Mouse (Mus musculus): ENCODE results near the gene Mcat. TPM values are rescaled to one million over a fixed set of nuclear protein-coding genes. Genes with fewer than 3 reads are reported as not detected.

The Mcat gene
- polyA plus RNA-seq, 1 experiment from 2014 or later, result 44.9 TPM

GRCm38 (mm10) chr15:83572132-83572531 is 8.5 kb upstream of the Mcat start:
- 84% methylated on average over 4 of the region's 4 CpGs for WGBS
- DNase-seq (ENCODE audit: low spot score) (no peak), ATAC-seq (ENCODE audit: insufficient number of reproducible peaks, low FRiP score, low TSS enrichment, low read depth) (no peak)
- no peaks in the 10 kb centered on the region for H3K4me1 ChIP-seq (ENCODE audit: control insufficient read depth, insufficient read depth, low read length)
- no peak overlapping the region for H3K27ac ChIP-seq (replicated peaks; ENCODE audit: low read depth, low read length)
- H3K9ac ChIP-seq (ENCODE audit: low read length), result no peak overlapping the region
- H3K27me3 ChIP-seq (ENCODE audit: control insufficient read depth, insufficient read depth, low read length), result no peaks in the 10 kb centered on the region
- H3K4me2 ChIP-seq (ENCODE audit: low read depth, severe bottlenecking), result no peak overlapping the region
- peaks cover 8% of the 10 kb centered on the region; the same call in 1 of the 2 replicates for H3K36me3 ChIP-seq (ENCODE audit: control insufficient read depth, insufficient read depth, low read length)
- H3K9me3 ChIP-seq (ENCODE audit: control insufficient read depth, low read length), result no peaks in the 10 kb centered on the region
- no peak overlapping the region for H3K4me3 ChIP-seq (ENCODE audit: low read depth, low read length)

- no peak overlapping the region for H3K27ac ChIP-seq (replicated peaks; ENCODE audit: low read depth, low read length)
- ATAC-seq (ENCODE audit: insufficient number of reproducible peaks, low FRiP score, low TSS enrichment, low read depth) (no peak), DNase-seq (ENCODE audit: low spot score) (no peak)
- H3K4me3 ChIP-seq (ENCODE audit: low read depth, low read length), result no peak overlapping the region
- WGBS, result 84% methylated on average over 5 of the region's 5 CpGs
- peaks cover 8% of the 10 kb centered on the region; the same call in 1 of the 2 replicates for H3K36me3 ChIP-seq (ENCODE audit: control insufficient read depth, insufficient read depth, low read length)
- H3K27me3 ChIP-seq (ENCODE audit: control insufficient read depth, insufficient read depth, low read length), result no peaks in the 10 kb centered on the region
- H3K9ac ChIP-seq (ENCODE audit: low read length), result no peak overlapping the region
- no peak overlapping the region for H3K4me2 ChIP-seq (ENCODE audit: low read depth, severe bottlenecking)
- no peaks in the 10 kb centered on the region for H3K9me3 ChIP-seq (ENCODE audit: control insufficient read depth, low read length)
- no peaks in the 10 kb centered on the region for H3K4me1 ChIP-seq (ENCODE audit: control insufficient read depth, insufficient read depth, low read length)
Observed at GRCm38 (mm10) chr15:83571636-83572035, 8.0 kb upstream of the Mcat start.

- H3K4me1 ChIP-seq (ENCODE audit: control insufficient read depth, insufficient read depth, low read length), result no peaks in the 10 kb centered on the region
- no peak overlapping the region for H3K4me3 ChIP-seq (ENCODE audit: low read depth, low read length)
- ATAC-seq (ENCODE audit: insufficient number of reproducible peaks, low FRiP score, low TSS enrichment, low read depth), result no peak
- no peak overlapping the region for H3K4me2 ChIP-seq (ENCODE audit: low read depth, severe bottlenecking)
- H3K27me3 ChIP-seq (ENCODE audit: control insufficient read depth, insufficient read depth, low read length), result no peaks in the 10 kb centered on the region
- DNase-seq (ENCODE audit: low spot score), result no peak
- no peak overlapping the region for H3K9ac ChIP-seq (ENCODE audit: low read length)
- WGBS, result 65% methylated on average over 2 of the region's 2 CpGs
- H3K9me3 ChIP-seq (ENCODE audit: control insufficient read depth, low read length), result no peaks in the 10 kb centered on the region
- peaks cover 5% of the 10 kb centered on the region; the same call in 1 of the 2 replicates for H3K36me3 ChIP-seq (ENCODE audit: control insufficient read depth, insufficient read depth, low read length)
- no peak overlapping the region for H3K27ac ChIP-seq (replicated peaks; ENCODE audit: low read depth, low read length)
Observed at GRCm38 (mm10) chr15:83570641-83571040, 7.1 kb upstream of the Mcat start.

- Histone ChIP-seq H3K27me3 (ENCODE audit: control insufficient read depth, insufficient read depth, low read length) (no peaks in the 10 kb centered on the region), H3K9ac (ENCODE audit: low read length) (no peak overlapping the region), H3K9me3 (ENCODE audit: control insufficient read depth, low read length) (no peaks in the 10 kb centered on the region), H3K4me1 (ENCODE audit: control insufficient read depth, insufficient read depth, low read length) (no peaks in the 10 kb centered on the region), H3K36me3 (ENCODE audit: control insufficient read depth, insufficient read depth, low read length) (peaks cover 4% of the 10 kb centered on the region; the same call in 1 of the 2 replicates), H3K4me2 (ENCODE audit: low read depth, severe bottlenecking) (no peak overlapping the region), H3K27ac (replicated peaks; ENCODE audit: low read depth, low read length) (no peak overlapping the region), H3K4me3 (ENCODE audit: low read depth, low read length) (no peak overlapping the region)
- DNase-seq (ENCODE audit: low spot score) (no peak), ATAC-seq (ENCODE audit: insufficient number of reproducible peaks, low FRiP score, low TSS enrichment, low read depth) (no peak)
- 54% methylated on average over 11 of the region's 11 CpGs for WGBS
Observed at GRCm38 (mm10) chr15:83569682-83570081, 6.1 kb upstream of the Mcat start.

GRCm38 (mm10) chr15:83568544-83568943 is 5.0 kb upstream of the Mcat start:
- ATAC-seq (ENCODE audit: insufficient number of reproducible peaks, low FRiP score, low TSS enrichment, low read depth) (no peak), DNase-seq (ENCODE audit: low spot score) (no peak)
- Histone ChIP-seq H3K4me1 (ENCODE audit: control insufficient read depth, insufficient read depth, low read length) (peaks cover 6% of the 10 kb centered on the region; the same call in 1 of the 2 replicates), H3K4me3 (ENCODE audit: low read depth, low read length) (no peak overlapping the region), H3K4me2 (ENCODE audit: low read depth, severe bottlenecking) (no peak overlapping the region), H3K27ac (replicated peaks; ENCODE audit: low read depth, low read length) (no peak overlapping the region), H3K36me3 (ENCODE audit: control insufficient read depth, insufficient read depth, low read length) (no peaks in the 10 kb centered on the region), H3K9me3 (ENCODE audit: control insufficient read depth, low read length) (no peaks in the 10 kb centered on the region), H3K9ac (ENCODE audit: low read length) (no peak overlapping the region), H3K27me3 (ENCODE audit: control insufficient read depth, insufficient read depth, low read length) (no peaks in the 10 kb centered on the region)
- WGBS, result 93% methylated on average over 5 of the region's 5 CpGs

GRCm38 (mm10) chr15:83567728-83568127 is 4.1 kb upstream of the Mcat start:
- H3K36me3 ChIP-seq (ENCODE audit: control insufficient read depth, insufficient read depth, low read length), result no peaks in the 10 kb centered on the region
- H3K27me3 ChIP-seq (ENCODE audit: control insufficient read depth, insufficient read depth, low read length), result no peaks in the 10 kb centered on the region
- 90% methylated on average over 3 of the region's 3 CpGs for WGBS
- H3K4me3 ChIP-seq (ENCODE audit: low read depth, low read length), result no peak overlapping the region
- ATAC-seq (ENCODE audit: insufficient number of reproducible peaks, low FRiP score, low TSS enrichment, low read depth), result no peak
- no peak for DNase-seq (ENCODE audit: low spot score)
- H3K9ac ChIP-seq (ENCODE audit: low read length), result no peak overlapping the region
- no peaks in the 10 kb centered on the region for H3K9me3 ChIP-seq (ENCODE audit: control insufficient read depth, low read length)
- H3K4me2 ChIP-seq (ENCODE audit: low read depth, severe bottlenecking), result no peak overlapping the region
- H3K4me1 ChIP-seq (ENCODE audit: control insufficient read depth, insufficient read depth, low read length), result peaks cover 14% of the 10 kb centered on the region
- no peak overlapping the region for H3K27ac ChIP-seq (replicated peaks; ENCODE audit: low read depth, low read length)

GRCm38 (mm10) chr15:83566006-83566405 is 2.4 kb upstream of the Mcat start:
- no peaks in the 10 kb centered on the region for H3K27me3 ChIP-seq (ENCODE audit: control insufficient read depth, insufficient read depth, low read length)
- no peak overlapping the region for H3K4me2 ChIP-seq (ENCODE audit: low read depth, severe bottlenecking)
- H3K9me3 ChIP-seq (ENCODE audit: control insufficient read depth, low read length), result no peaks in the 10 kb centered on the region
- ATAC-seq (ENCODE audit: insufficient number of reproducible peaks, low FRiP score, low TSS enrichment, low read depth) (no peak), DNase-seq (ENCODE audit: low spot score) (no peak)
- no peak overlapping the region for H3K27ac ChIP-seq (replicated peaks; ENCODE audit: low read depth, low read length)
- peaks cover 14% of the 10 kb centered on the region for H3K4me1 ChIP-seq (ENCODE audit: control insufficient read depth, insufficient read depth, low read length)
- no peak overlapping the region for H3K9ac ChIP-seq (ENCODE audit: low read length)
- no peaks in the 10 kb centered on the region for H3K36me3 ChIP-seq (ENCODE audit: control insufficient read depth, insufficient read depth, low read length)
- WGBS, result 69% methylated on average over 5 of the region's 5 CpGs
- H3K4me3 ChIP-seq (ENCODE audit: low read depth, low read length), result no peak overlapping the region

GRCm38 (mm10) chr15:83565434-83565833 is 1.8 kb upstream of the Mcat start:
- no peak for ATAC-seq (ENCODE audit: insufficient number of reproducible peaks, low FRiP score, low TSS enrichment, low read depth)
- no peaks in the 10 kb centered on the region for H3K9me3 ChIP-seq (ENCODE audit: control insufficient read depth, low read length)
- 89% methylated on average over 3 of the region's 3 CpGs for WGBS
- no peaks in the 10 kb centered on the region for H3K27me3 ChIP-seq (ENCODE audit: control insufficient read depth, insufficient read depth, low read length)
- no peak overlapping the region for H3K9ac ChIP-seq (ENCODE audit: low read length)
- peaks cover 14% of the 10 kb centered on the region for H3K4me1 ChIP-seq (ENCODE audit: control insufficient read depth, insufficient read depth, low read length)
- H3K27ac ChIP-seq (replicated peaks; ENCODE audit: low read depth, low read length), result no peak overlapping the region
- H3K36me3 ChIP-seq (ENCODE audit: control insufficient read depth, insufficient read depth, low read length), result no peaks in the 10 kb centered on the region
- no peak for DNase-seq (ENCODE audit: low spot score)
- no peak overlapping the region for H3K4me2 ChIP-seq (ENCODE audit: low read depth, severe bottlenecking)
- no peak overlapping the region for H3K4me3 ChIP-seq (ENCODE audit: low read depth, low read length)
